Mouse (Mus musculus) liver, embryonic 14.5 days (tissue): ENCODE measurements around the gene Gm48552. TPM values are rescaled to one million over a fixed set of nuclear protein-coding genes. Genes with fewer than 3 reads are reported as not detected.

ENCODE experiments used
- ATAC-seq: fragments of 200-750 bp; cut with Nextera tagmentation; 2 replicates; pipeline ENCODE4 v1.8.0; 2017; ENCODE audit warnings: moderate number of reproducible peaks, mild to moderate bottlenecking, moderate library complexity; ENCODE audit not compliant: insufficient read depth
- DNase-seq, 3 experiments: peaks; one replicate each; pipeline ENCODE4 v3.0.0-alpha.2; 2012 to 2013; ENCODE audit warnings: low read depth in 3 of 3, low spot score in 3 of 3
- H3K27ac ChIP-seq: fragments of 300-500 bp; sonication (generic); 2 replicates; pipeline ENCODE4 v1.5.1; 2014; ENCODE audit warnings: moderate library complexity, mild to moderate bottlenecking, control low read depth, inconsistent platforms
- H3K27me3 ChIP-seq: fragments of 300-500 bp; sonication (generic); 2 replicates; pipeline ENCODE4 v1.6.1; 2014; ENCODE audit warnings: mild to moderate bottlenecking, low read length, moderate library complexity; ENCODE audit not compliant: control insufficient read depth, insufficient read depth
- H3K36me3 ChIP-seq: fragments of 300-500 bp; sonication (generic); replicated peaks from 2 replicates; pipeline ENCODE4 v1.6.1; 2014; ENCODE audit warnings: low read depth; ENCODE audit not compliant: control insufficient read depth, insufficient read depth
- H3K4me1 ChIP-seq, 2 experiments: fragments of 200-500 bp in 1 of 2; fragments of 300-500 bp in 1 of 2; sonication (generic) in 1 of 2; replicated peaks; 2 replicates each; pipeline ENCODE4 v1.6.1; 2012 to 2014; ENCODE audit warnings: antibody characterized with exemption in 1 of 2, inconsistent platforms in 1 of 2, low read length in 1 of 2; ENCODE audit not compliant: control insufficient read depth in 2 of 2, insufficient read depth in 2 of 2
- H3K4me2 ChIP-seq: fragments of 300-500 bp; sonication (generic); 2 replicates; pipeline ENCODE4 v1.6.1; 2014; ENCODE audit warnings: low read depth, mild to moderate bottlenecking, control low read depth, moderate library complexity
- H3K4me3 ChIP-seq, 2 experiments: fragments of 200-500 bp in 1 of 2; fragments of 300-500 bp in 1 of 2; sonication (generic) in 1 of 2; 2 replicates each; pipeline ENCODE4 v1.5.1; 2012 to 2014; ENCODE audit warnings: low read depth in 2 of 2, low read length in 2 of 2, mild to moderate bottlenecking in 2 of 2, control low read depth in 1 of 2, inconsistent platforms in 1 of 2, moderate library complexity in 1 of 2; ENCODE audit not compliant: insufficient read depth in 1 of 2
- H3K9ac ChIP-seq: fragments of 300-500 bp; sonication (generic); replicated peaks from 2 replicates; pipeline ENCODE4 v1.6.1; 2014; ENCODE audit warnings: mild to moderate bottlenecking, control low read depth, moderate library complexity
- H3K9me3 ChIP-seq: fragments of 300-500 bp; sonication (generic); 2 replicates; pipeline ENCODE4 v1.6.1; 2016; ENCODE audit warnings: low read length, mixed read lengths; ENCODE audit not compliant: control insufficient read depth
- CTCF ChIP-seq: IDR thresholded peaks from 2 replicates; pipeline ENCODE4 v1.5.1; 2016; ENCODE audit warnings: antibody characterized with exemption, low read depth, control low read depth
- EP300 ChIP-seq: IDR thresholded peaks from 2 replicates; pipeline ENCODE4 v1.6.1; 2016; ENCODE audit warnings: antibody characterized with exemption, low read depth
- WGBS: fragments of 180-500 bp; shearing (Covaris S2); extraction: QIAGEN DNeasy Blood & Tissue Kit; methylation state at CpG from one replicate; pipeline ENCODE4 v1.1.7; 2014; ENCODE audit not compliant: insufficient replicate concordance; 5-methylcytosine and 5-hydroxymethylcytosine counted together
- polyA plus RNA-seq, 2 experiments: library from polyadenylated mRNA; depleted of rRNA in 1 of 2; stranded (reverse) in 1 of 2; unstranded in 1 of 2; fragments of >200 nt; fragmentation: Nextera tagmentation in 1 of 2; extraction: Ambion mirVana in 1 of 2; gene quantifications; 2 replicates each; pipeline versions ENCODE4 v1.2.1 to v1.2.3; 2012 to 2014

Gm48552 gene
- polyA plus RNA-seq, 2 experiments, result 0.36 to 0.90 TPM

DNA sequence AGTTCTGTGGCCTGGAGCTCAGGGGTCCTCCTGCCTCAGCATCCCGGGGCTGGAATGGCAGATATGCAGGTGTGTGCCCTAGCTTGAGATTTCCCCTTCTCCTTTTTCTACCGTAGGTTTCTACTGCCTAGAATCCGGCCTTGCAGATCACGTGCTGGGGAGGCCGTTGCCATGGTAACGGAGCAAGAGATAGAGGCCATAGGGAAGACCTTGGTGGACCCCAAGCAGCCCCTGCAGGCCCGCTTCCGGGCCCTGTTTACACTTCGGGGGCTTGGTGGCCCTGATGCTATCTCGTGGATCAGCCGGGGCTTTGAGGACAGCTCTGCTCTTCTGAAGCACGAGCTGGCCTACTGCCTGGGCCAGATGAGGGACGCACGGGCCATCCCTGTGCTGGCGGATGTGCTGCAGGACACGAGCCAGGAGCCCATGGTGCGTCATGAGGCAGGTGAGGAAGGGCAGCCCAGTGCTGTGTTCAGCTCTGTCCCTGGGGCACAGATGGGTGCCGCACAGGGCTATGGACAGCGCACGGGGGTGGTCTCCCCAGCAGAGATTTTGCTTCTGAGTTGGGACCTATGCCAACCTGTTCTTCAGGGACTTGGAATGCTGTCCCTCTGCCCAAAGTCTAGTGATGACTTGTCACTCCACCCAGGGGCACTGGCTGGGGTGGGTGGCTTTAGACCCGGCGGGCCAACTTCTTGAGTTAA lies 3.0 kb upstream of the Gm48552 start:
- peak overlapping the region; percentile 87 to 98; a peak in 3 of 4 replicates for H3K4me3 ChIP-seq
- no peaks in the 10 kb centered on the region for H3K9me3 ChIP-seq
- no peaks in the 10 kb centered on the region for H3K27me3 ChIP-seq
- peaks cover 30 to 32% of the 10 kb centered on the region in 2 experiments for H3K4me1 ChIP-seq
- ATAC-seq, result no peak
- H3K36me3 ChIP-seq, result peaks cover 11% of the 10 kb centered on the region
- no peak overlapping the region for H3K27ac ChIP-seq
- peak overlapping the region; percentile 92; the same call in 1 of the 2 replicates for H3K9ac ChIP-seq
- no peak for DNase-seq
- 62% methylated on average over 22 of the region's 22 CpGs for WGBS
- TF ChIP-seq CTCF, result no peak
- H3K4me2 ChIP-seq, result peak overlapping the region; percentile 93

DNA sequence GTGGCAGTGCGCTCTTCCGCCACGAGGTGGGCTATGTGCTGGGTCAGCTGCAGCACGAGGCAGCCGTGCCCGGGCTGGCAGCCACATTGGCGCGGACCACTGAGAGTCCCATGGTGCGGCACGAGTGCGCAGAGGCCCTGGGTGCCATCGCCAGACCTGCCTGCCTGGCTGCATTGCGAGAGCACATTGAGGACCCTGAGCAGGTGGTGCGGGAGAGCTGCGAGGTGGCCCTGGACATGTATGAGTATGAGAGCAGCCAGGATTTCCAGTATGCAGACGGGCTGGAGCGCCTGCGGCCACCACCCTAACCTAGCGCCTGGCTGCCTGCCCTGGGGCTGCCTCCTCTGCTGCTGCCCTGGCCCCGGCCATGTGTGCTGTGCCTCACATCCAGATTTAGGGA lies 1.1 kb upstream of the Gm48552 start:
- DNase-seq (no peak), ATAC-seq (no peak)
- Histone ChIP-seq H3K36me3 (peaks cover 11% of the 10 kb centered on the region), H3K9ac (no peak overlapping the region), H3K27me3 (no peaks in the 10 kb centered on the region), H3K4me1 (peaks cover 13% of the 10 kb centered on the region in 2 experiments), H3K4me3 (no peak overlapping the region), H3K27ac (no peak overlapping the region), H3K4me2 (no peak overlapping the region), H3K9me3 (no peaks in the 10 kb centered on the region)
- 84% methylated on average over 20 of the region's 20 CpGs for WGBS
- TF ChIP-seq EP300 (no peak), CTCF (no peak)

DNA sequence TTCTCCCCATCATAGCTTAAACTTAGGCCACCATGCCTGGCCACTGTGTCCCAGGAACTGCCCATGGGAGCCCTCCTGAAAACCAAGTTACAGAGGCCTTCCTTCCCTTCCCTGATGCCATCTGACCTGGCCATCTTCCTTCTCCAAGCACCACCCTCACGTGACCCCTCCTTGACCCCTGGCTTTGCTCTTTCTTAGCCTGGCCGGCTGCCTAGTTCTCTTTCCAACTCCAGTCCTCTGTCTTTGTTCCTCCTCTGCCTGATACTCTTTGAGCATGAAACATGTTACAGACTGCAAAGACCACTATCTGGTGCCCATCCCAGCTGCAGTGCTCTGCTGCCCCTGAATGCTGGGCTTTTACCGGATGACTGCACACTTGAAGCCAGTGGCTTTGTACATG lies 568 bp downstream of the Gm48552 start:
- H3K27ac ChIP-seq, result no peak overlapping the region
- no peaks in the 10 kb centered on the region for H3K27me3 ChIP-seq
- H3K4me1 ChIP-seq, result peaks cover 10 to 12% of the 10 kb centered on the region in 2 experiments
- H3K36me3 ChIP-seq, result peaks cover 11% of the 10 kb centered on the region
- H3K9me3 ChIP-seq, result no peaks in the 10 kb centered on the region
- WGBS, result 64% methylated on average over 3 of the region's 3 CpGs
- no peak overlapping the region for H3K4me2 ChIP-seq
- H3K9ac ChIP-seq, result no peak overlapping the region
- H3K4me3 ChIP-seq, result no peak overlapping the region
- ATAC-seq (no peak), DNase-seq (no peak)
- no peak for TF ChIP-seq EP300
- TF ChIP-seq CTCF, result no peak

DNA sequence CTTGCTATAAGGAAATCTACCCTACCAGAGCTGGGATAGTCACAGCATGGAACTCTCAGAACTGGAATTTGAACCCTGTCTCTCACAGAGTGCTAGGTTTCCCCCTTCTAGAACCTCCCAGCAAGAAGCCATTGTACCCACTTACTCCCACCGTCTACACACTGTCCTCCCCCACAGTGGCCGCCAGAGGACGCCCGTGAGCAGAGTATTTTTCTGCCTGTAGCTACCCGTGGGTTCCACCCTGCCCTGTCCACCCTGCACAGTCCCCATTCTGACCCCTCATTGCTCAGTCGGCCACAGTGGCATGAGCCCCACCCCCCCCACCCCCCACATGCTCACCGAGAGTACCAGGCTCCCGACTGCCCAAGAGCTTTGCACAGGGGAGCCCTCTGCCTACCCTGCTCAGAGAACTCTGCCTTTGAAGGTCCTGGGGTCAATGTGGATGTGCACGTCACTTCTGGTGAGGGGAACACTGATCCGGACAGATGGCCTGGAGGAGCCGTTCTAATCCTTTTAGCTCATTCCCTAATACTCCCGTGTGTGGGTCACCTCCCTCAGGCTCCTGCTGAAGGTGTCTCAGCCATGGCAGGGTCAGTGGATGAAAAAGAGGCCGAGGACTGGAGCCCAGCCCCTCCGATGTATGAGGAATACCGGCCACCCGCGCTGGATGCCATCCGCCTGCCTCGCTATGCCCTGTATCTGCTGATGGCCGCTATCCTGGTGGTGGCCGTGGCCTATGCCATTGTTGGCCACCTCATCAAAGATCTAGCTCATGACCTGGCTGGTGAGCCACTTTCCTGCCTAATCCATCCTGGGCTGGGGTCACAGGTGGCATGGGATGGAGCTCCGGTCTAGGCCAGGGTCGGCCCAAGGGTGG lies 1.2 kb downstream of the Gm48552 start:
- peak; percentile 35; the same call in 1 of the 2 replicates for ATAC-seq

DNA sequence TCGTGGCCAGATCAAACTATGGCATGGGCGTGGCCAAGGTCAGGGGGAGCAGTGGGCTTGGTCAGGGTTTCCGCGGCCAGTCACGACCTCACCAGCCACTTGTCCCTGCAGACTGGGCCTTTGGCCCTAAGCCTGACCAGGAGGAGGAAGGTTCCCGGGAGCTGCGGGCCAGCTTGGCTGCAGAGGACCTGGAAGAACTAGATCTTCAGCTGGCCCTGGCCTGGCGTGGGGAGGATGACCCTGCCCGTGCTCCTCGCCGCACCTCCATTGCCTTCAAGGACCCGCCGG lies 1.8 kb downstream of the Gm48552 start:
- ATAC-seq (no peak), DNase-seq (no peak)
- no peaks in the 10 kb centered on the region for H3K27me3 ChIP-seq
- H3K27ac ChIP-seq, result no peak overlapping the region
- 83% methylated on average over 13 of the region's 13 CpGs for whole genome bisulfite sequencing
- H3K36me3 ChIP-seq, result peaks cover 11% of the 10 kb centered on the region
- TF ChIP-seq EP300 (no peak), CTCF (no peak)
- no peak overlapping the region for H3K9ac ChIP-seq
- H3K4me3 ChIP-seq, result no peak overlapping the region
- no peaks in the 10 kb centered on the region for H3K9me3 ChIP-seq
- H3K4me2 ChIP-seq, result no peak overlapping the region
- H3K4me1 ChIP-seq, result peaks cover 3 to 5% of the 10 kb centered on the region in 2 experiments

More for the DNA sequence above, 1.2 kb downstream of the Gm48552 start:
- H3K9me3 ChIP-seq, result no peaks in the 10 kb centered on the region
- no peak overlapping the region for H3K9ac ChIP-seq
- H3K27ac ChIP-seq, result no peak overlapping the region
- H3K4me2 ChIP-seq, result no peak overlapping the region
- TF ChIP-seq EP300 (no peak), CTCF (peak; percentile 96)
- H3K4me1 ChIP-seq, result peaks cover 9 to 10% of the 10 kb centered on the region in 2 experiments
- H3K36me3 ChIP-seq, result peaks cover 11% of the 10 kb centered on the region
- no peaks in the 10 kb centered on the region for H3K27me3 ChIP-seq
- whole genome bisulfite sequencing, result 55% methylated on average over 23 of the region's 23 CpGs
- DNase-seq, result peak in 1 of 3 experiments; percentile 41
- H3K4me3 ChIP-seq, result no peak overlapping the region
